Mouse (Mus musculus) CH12.LX (cell line): Measurements from ENCODE around the gene Zbp1. TPM values are rescaled to one million over a fixed set of nuclear protein-coding genes. Genes with fewer than 3 reads are reported as not detected.

Experiments
- DNase-seq: peaks from one replicate; pipeline ENCODE4 v3.0.0-alpha.2; 2013; ENCODE audit errors: extremely low read depth
- H3K27ac ChIP-seq: 2 replicates; pipeline ENCODE4 v1.5.1; 2012; ENCODE audit warnings: low read depth, mild to moderate bottlenecking, control low read depth, moderate library complexity; ENCODE audit not compliant: insufficient read depth
- H3K27me3 ChIP-seq: replicated peaks from 2 replicates; pipeline ENCODE3; 2012; ENCODE audit warnings: inconsistent platforms
- H3K36me3 ChIP-seq, 2 experiments: replicated peaks in 1 of 2; 2 replicates each; pipeline versions ENCODE3 to v1.6.1; 2012; ENCODE audit warnings: inconsistent platforms in 1 of 2, low read length in 1 of 2, mild to moderate bottlenecking in 1 of 2, mixed read lengths in 1 of 2, moderate library complexity in 1 of 2; ENCODE audit not compliant: control insufficient read depth in 1 of 2, insufficient read depth in 1 of 2
- H3K4me1 ChIP-seq, 2 experiments: 2 replicates each; pipeline ENCODE4 v1.6.1; 2012; ENCODE audit warnings: inconsistent platforms in 1 of 2, moderate library complexity in 1 of 2; ENCODE audit not compliant: insufficient read depth in 2 of 2, control insufficient read depth in 1 of 2
- H3K4me2 ChIP-seq: 2 replicates; pipeline ENCODE4 v1.6.1; 2012; ENCODE audit warnings: low read depth, mild to moderate bottlenecking, control low read depth; ENCODE audit not compliant: poor library complexity, insufficient read depth, severe bottlenecking
- H3K4me3 ChIP-seq, 3 experiments: fragments of 150-350 bp in 1 of 3; sonication (generic) in 1 of 3; replicated peaks in 1 of 3; 2 replicates each; pipeline versions ENCODE3 to v1.5.1; 2011 to 2012; ENCODE audit warnings: low read depth in 2 of 3, low read length in 2 of 3, mild to moderate bottlenecking in 2 of 3, moderate library complexity in 2 of 3, control low read depth in 1 of 3, improper control_type of control experiment in 1 of 3, inconsistent platforms in 1 of 3, mixed read lengths in 1 of 3; ENCODE audit not compliant: poor library complexity in 1 of 3
- H3K79me2 ChIP-seq: replicated peaks from 2 replicates; pipeline ENCODE4 v1.6.1; 2012; ENCODE audit warnings: mild to moderate bottlenecking, moderate library complexity; ENCODE audit not compliant: control insufficient read depth, poor library complexity, insufficient read depth, severe bottlenecking; ENCODE audit errors: extremely low read depth
- H3K9ac ChIP-seq: 2 replicates; pipeline ENCODE4 v1.6.1; 2012; ENCODE audit warnings: low read depth, mild to moderate bottlenecking, control low read depth, moderate library complexity; ENCODE audit not compliant: insufficient read depth
- H3K9me3 ChIP-seq: replicated peaks from 2 replicates; pipeline ENCODE3; 2012; ENCODE audit warnings: low read length, inconsistent platforms, mixed read lengths
- CTCF ChIP-seq, 2 experiments: IDR thresholded peaks in 1 of 2; conservative IDR thresholded peaks in 1 of 2; 2 replicates each; pipeline ENCODE4 v1.5.1; 2011 to 2012; ENCODE audit warnings: low read depth in 2 of 2, low read length in 2 of 2, improper control_type of control experiment in 1 of 2, inconsistent platforms in 1 of 2, mild to moderate bottlenecking in 1 of 2, moderate library complexity in 1 of 2
- E2F4 ChIP-seq: IDR thresholded peaks from 2 replicates; pipeline ENCODE4 v1.6.1; 2011; ENCODE audit warnings: low read depth, low read length, improper control_type of control experiment; ENCODE audit not compliant: insufficient replicate concordance
- ELF1 ChIP-seq: IDR thresholded peaks from 2 replicates; pipeline ENCODE4 v1.6.1; 2014; ENCODE audit warnings: low read depth, mild to moderate bottlenecking, inconsistent platforms, low read length, improper control_type of control experiment
- EP300 ChIP-seq: IDR thresholded peaks from 2 replicates; pipeline ENCODE4 v1.6.1; 2011; ENCODE audit warnings: low read length, improper control_type of control experiment
- ETS1 ChIP-seq: conservative IDR thresholded peaks from 2 replicates; pipeline ENCODE4 v1.6.1; 2012; ENCODE audit warnings: low read depth, mild to moderate bottlenecking, inconsistent platforms, low read length, improper control_type of control experiment, moderate library complexity
- GABPA ChIP-seq: IDR thresholded peaks from 2 replicates; pipeline ENCODE4 v1.6.1; 2012; ENCODE audit warnings: low read depth, low read length, improper control_type of control experiment, inconsistent platforms; ENCODE audit not compliant: insufficient replicate concordance
- IRF4 ChIP-seq: IDR thresholded peaks from 2 replicates; pipeline ENCODE4 v1.6.1; 2014; ENCODE audit warnings: low read depth, mild to moderate bottlenecking, inconsistent platforms, low read length, improper control_type of control experiment
- KAT2A ChIP-seq: IDR thresholded peaks from 2 replicates; pipeline ENCODE4 v1.6.1; 2012; ENCODE audit warnings: low read length, improper control_type of control experiment, inconsistent platforms; ENCODE audit not compliant: insufficient replicate concordance
- MAFK ChIP-seq: IDR thresholded peaks from 2 replicates; pipeline ENCODE4 v1.6.1; 2011; ENCODE audit warnings: low read length, improper control_type of control experiment; ENCODE audit not compliant: insufficient replicate concordance
- MAX ChIP-seq: IDR thresholded peaks from 2 replicates; pipeline ENCODE4 v1.6.1; 2011; ENCODE audit warnings: low read length, improper control_type of control experiment
- MAZ ChIP-seq: IDR thresholded peaks from 2 replicates; pipeline ENCODE4 v1.6.1; 2012; ENCODE audit warnings: low read depth, mild to moderate bottlenecking, inconsistent platforms, low read length, improper control_type of control experiment, moderate library complexity
- MEF2A ChIP-seq: IDR thresholded peaks from 2 replicates; pipeline ENCODE4 v1.6.1; 2014; ENCODE audit warnings: low read depth, mild to moderate bottlenecking, inconsistent platforms, low read length, improper control_type of control experiment, borderline replicate concordance
- MYC ChIP-seq: IDR thresholded peaks from 2 replicates; pipeline ENCODE4 v1.6.1; 2011; ENCODE audit warnings: low read depth, mild to moderate bottlenecking, improper control_type of control experiment, low read length
- NELFE ChIP-seq: IDR thresholded peaks from 2 replicates; pipeline ENCODE4 v1.6.1; 2011; ENCODE audit warnings: low read depth, low read length, improper control_type of control experiment
- PAX5 ChIP-seq: IDR thresholded peaks from 2 replicates; pipeline ENCODE4 v1.6.1; 2012; ENCODE audit warnings: low read length, inconsistent platforms, mixed read lengths
- RAD21 ChIP-seq: IDR thresholded peaks from 2 replicates; pipeline ENCODE4 v1.6.1; 2011; ENCODE audit warnings: low read depth, mild to moderate bottlenecking, low read length, improper control_type of control experiment, moderate library complexity
- SIN3A ChIP-seq: IDR thresholded peaks from 2 replicates; pipeline ENCODE4 v1.6.1; 2012; ENCODE audit warnings: low read length, improper control_type of control experiment, inconsistent platforms
- SMC3 ChIP-seq: IDR thresholded peaks from 2 replicates; pipeline ENCODE4 v1.6.1; 2011; ENCODE audit warnings: low read depth, low read length, improper control_type of control experiment
- UBTF ChIP-seq: IDR thresholded peaks from 2 replicates; pipeline ENCODE4 v1.6.1; 2012; ENCODE audit warnings: low read depth, mild to moderate bottlenecking, inconsistent platforms, low read length, improper control_type of control experiment, moderate library complexity
- ZKSCAN1 ChIP-seq: IDR thresholded peaks from 2 replicates; pipeline ENCODE4 v1.6.1; 2012; ENCODE audit warnings: low read depth, inconsistent platforms, low read length, improper control_type of control experiment, borderline replicate concordance
- dilution Hi-C: fragments of 300-500 bp; cut with MboI; formaldehyde crosslinking; loops from 2 replicates; pipeline ENCODE4 v1.14.3; 2020; ENCODE audit warnings: low sequenced_read_pairs; ENCODE audit not compliant: extremely low pct_unique_long_range_greater_than_20kb, extremely low pct_ligation_motif_present
- in situ Hi-C: fragments of 300-500 bp; cut with MboI; formaldehyde crosslinking; loops from 3 replicates; pipeline ENCODE4 v1.14.3; 2019; ENCODE audit warnings: low sequenced_read_pairs, low pct_ligation_motif_present, low pct_unique_long_range_greater_than_20kb, mixed read lengths
- polyA plus RNA-seq: library from polyadenylated mRNA; unstranded; fragments of >175 nt; gene quantifications from 2 replicates; pipeline ENCODE4 v1.2.1, GENCODE M21; 2012; ENCODE audit warnings: low read depth; ENCODE audit not compliant: insufficient read length
- total RNA-seq, 2 experiments: library from RNA; depleted of rRNA; stranded (reverse); fragments of 300-350 nt in 1 of 2; fragments of >200 nt in 1 of 2; gene quantifications; 2 replicates each; pipeline ENCODE4 v1.2.3; 2012 to 2014

The Zbp1 gene
- total and polyA plus RNA-seq, 3 experiments = 8.1 to 9.8 (median 8.7) TPM

GRCm38 (mm10) chr2:173226792-173227191 is 8.1 kb upstream of the Zbp1 start:
- in situ Hi-C loops = loop anchor here (5.0 kb wide), 1 partner anchor 321 kb away; no protein-coding TSS in a partner anchor
- TF ChIP-seq NELFE (no peak), UBTF (no peak), ELF1 (no peak), ZKSCAN1 (no peak), SIN3A (no peak), PAX5 (no peak), SMC3 (no peak), MYC (no peak), MAZ (no peak), ETS1 (no peak), RAD21 (no peak), MAFK (no peak), E2F4 (no peak), KAT2A (no peak), MEF2A (no peak), MAX (no peak), CTCF (conservative IDR thresholded peaks at IDR 0.05 in 1 of 2, IDR thresholded peaks at IDR 0.05 in 1 of 2; ENCODE audit: low read depth in 2 of 2, low read length in 2 of 2) (no peak), IRF4 (no peak), GABPA (no peak)
- no peaks in the 10 kb centered on the region for H3K27me3 ChIP-seq
- peaks cover 28 to 45% of the 10 kb centered on the region in 2 experiments for H3K36me3 ChIP-seq
- H3K4me1 ChIP-seq = peaks cover 14 to 35% of the 10 kb centered on the region in 2 experiments
- no peak overlapping the region for H3K4me2 ChIP-seq
- no peak overlapping the region for H3K9ac ChIP-seq
- H3K27ac ChIP-seq = no peak overlapping the region
- H3K4me3 ChIP-seq = no peak overlapping the region
- no peaks in the 10 kb centered on the region for H3K9me3 ChIP-seq
- no peaks in the 10 kb centered on the region for H3K79me2 ChIP-seq
- no peak for DNase-seq
- dilution Hi-C loops = no loop called here

GRCm38 (mm10) chr2:173225906-173226305 is 7.2 kb upstream of the Zbp1 start:
- Histone ChIP-seq H3K27me3 (no peaks in the 10 kb centered on the region), H3K9me3 (no peaks in the 10 kb centered on the region), H3K9ac (no peak overlapping the region), H3K79me2 (no peaks in the 10 kb centered on the region), H3K36me3 (peaks cover 20 to 37% of the 10 kb centered on the region in 2 experiments), H3K4me1 (peaks cover 14 to 32% of the 10 kb centered on the region in 2 experiments), H3K4me3 (no peak overlapping the region), H3K27ac (no peak overlapping the region), H3K4me2 (no peak overlapping the region)
- dilution Hi-C loops (no loop called here), in situ Hi-C loops (loop anchor here (5.0 kb wide), 1 partner anchor 321 kb away; no protein-coding TSS in a partner anchor)
- no peak for DNase-seq
- no peak for TF ChIP-seq EP300
- no peak for TF ChIP-seq MAFK
- no peak for TF ChIP-seq CTCF (conservative IDR thresholded peaks at IDR 0.05 in 1 of 2, IDR thresholded peaks at IDR 0.05 in 1 of 2; ENCODE audit: low read depth in 2 of 2, low read length in 2 of 2)
- no peak for TF ChIP-seq MEF2A
